In the genomic region with DNA sequence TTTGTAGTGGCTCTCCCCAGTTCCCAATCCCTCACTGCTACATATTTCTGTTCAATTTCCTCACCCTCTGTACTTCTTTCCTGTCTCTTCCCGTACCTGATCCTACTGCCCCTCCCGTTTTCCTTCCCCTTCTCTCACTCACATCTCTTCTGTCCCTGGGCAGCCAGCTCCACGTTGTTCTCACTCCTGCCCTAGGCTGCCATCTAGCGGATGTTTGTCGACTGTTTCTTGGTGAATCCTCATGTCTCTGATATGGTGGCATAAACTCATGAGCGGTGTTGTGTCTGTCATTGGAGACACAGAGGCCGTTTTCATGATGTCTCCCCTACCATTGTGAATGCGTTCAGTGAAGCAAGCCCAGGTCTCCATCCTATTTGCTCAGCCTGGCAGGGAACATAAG, we compare ENCODE assay signal across 7 mouse cellular contexts.
DNase-seq lines count a peak whose midpoint lies in the region.

No protein-coding gene starts in this region.

- peak; percentile 65 for DNase-seq in MEL-GATA-1-ER (ENCODE audit: extremely low read depth, low read depth)
- peak; percentile 62 for DNase-seq in adrenal gland, postnatal 25 days
- peak; percentile 70 for DNase-seq in embryo, embryonic 11.5 days (ENCODE audit: low read depth, low spot score)
- DNase-seq in heart, postnatal 4 days = peak; percentile 77
- peak; percentile 76 for DNase-seq in layer of hippocampus, adult 11-12 months (ENCODE audit: low spot score)
- DNase-seq in lung, postnatal 10 days = peak; percentile 81
- DNase-seq in right cerebral cortex, adult 18-20 months = peak; percentile 78

Comparison
In these comparisons a context has a peak if more than half of its experiments do, and no peak if none do; other contexts are left out.
1. Peak in every context shown above with its lines: DNase-seq.